22 mouse cellular contexts compared by ENCODE assay signal in genomic region chr5:106284731-106285130, GRCm38 (mm10).
DNase-seq lines count a peak whose midpoint lies in the region; ATAC-seq lines count a peak whose summit lies in the region.
"Had no signal": no experiment of that assay in that cellular context is flagged by ENCODE, and none has a peak within 500 bp of the region (broad histone marks: within the 10 kb centered on the region; RNA-seq: fewer than 3 reads in every experiment).

No protein-coding gene starts in this region.

- H3K27ac ChIP-seq in forebrain, embryonic 14.5 days (ENCODE audit: low read depth, low read length), result no peak overlapping the region
- no peak overlapping the region for H3K27ac ChIP-seq in forebrain, embryonic 13.5 days
- H3K27ac ChIP-seq in heart, embryonic 15.5 days, result no peak overlapping the region
- no peak overlapping the region for H3K27ac ChIP-seq in lung, embryonic 15.5 days
- H3K27ac ChIP-seq: embryonic facial prominence, embryonic 12.5 days; forebrain, embryonic 15.5 days; limb, embryonic 12.5 days; liver, embryonic 15.5 days; stomach, embryonic 15.5 days had no signal

- H3K9me3 ChIP-seq in forebrain, embryonic 14.5 days (replicated peaks; ENCODE audit: control insufficient read depth, low read length), result no peaks in the 10 kb centered on the region
- no peaks in the 10 kb centered on the region for H3K9me3 ChIP-seq in forebrain, embryonic 13.5 days (replicated peaks)
- no peaks in the 10 kb centered on the region for H3K9me3 ChIP-seq in heart, embryonic 15.5 days (replicated peaks)
- H3K9me3 ChIP-seq in lung, embryonic 15.5 days, result no peaks in the 10 kb centered on the region
- H3K9me3 ChIP-seq: forebrain, embryonic 15.5 days; liver, embryonic 15.5 days; stomach, embryonic 15.5 days had no signal

- no peak overlapping the region for H3K9ac ChIP-seq in forebrain, embryonic 14.5 days (ENCODE audit: low read length)
- H3K9ac ChIP-seq in forebrain, embryonic 13.5 days, result no peak overlapping the region
- no peak overlapping the region for H3K9ac ChIP-seq in heart, embryonic 15.5 days
- H3K9ac ChIP-seq in lung, embryonic 15.5 days, result no peak overlapping the region
- H3K9ac ChIP-seq: embryonic facial prominence, embryonic 12.5 days; forebrain, embryonic 15.5 days; limb, embryonic 12.5 days; liver, embryonic 15.5 days; stomach, embryonic 15.5 days had no signal

- no peaks in the 10 kb centered on the region for H3K36me3 ChIP-seq in forebrain, embryonic 14.5 days (ENCODE audit: control insufficient read depth, insufficient read depth, low read length)
- no peaks in the 10 kb centered on the region for H3K36me3 ChIP-seq in forebrain, embryonic 13.5 days (ENCODE audit: poor library complexity, severe bottlenecking)
- H3K36me3 ChIP-seq in heart, embryonic 15.5 days, result no peaks in the 10 kb centered on the region
- H3K36me3 ChIP-seq in lung, embryonic 15.5 days, result no peaks in the 10 kb centered on the region
- H3K36me3 ChIP-seq: embryonic facial prominence, embryonic 12.5 days; forebrain, embryonic 15.5 days; limb, embryonic 12.5 days; liver, embryonic 15.5 days; stomach, embryonic 15.5 days had no signal

- ATAC-seq in forebrain, embryonic 14.5 days, result no peak
- no peak for ATAC-seq in forebrain, embryonic 13.5 days
- no peak for ATAC-seq in heart, embryonic 15.5 days (replicated peaks; ENCODE audit: insufficient number of reproducible peaks, insufficient read depth, low FRiP score, low read depth)
- no peak for ATAC-seq in lung, embryonic 15.5 days (ENCODE audit: borderline replicate concordance, extremely low read depth, low FRiP score, low TSS enrichment)
- ATAC-seq: forebrain, embryonic 15.5 days had no signal

- 11% methylated on average over 9 of the region's 9 CpGs for WGBS in forebrain, embryonic 14.5 days
- WGBS in forebrain, embryonic 13.5 days, result 6% methylated on average over 9 of the region's 9 CpGs
- 15% methylated on average over 9 of the region's 9 CpGs for WGBS in heart, embryonic 15.5 days
- 8% methylated on average over 9 of the region's 9 CpGs for WGBS in lung, embryonic 15.5 days

- no peaks in the 10 kb centered on the region for H3K27me3 ChIP-seq in forebrain, embryonic 14.5 days (replicated peaks; ENCODE audit: control insufficient read depth, insufficient read depth, low read length)
- peaks cover 10% of the 10 kb centered on the region; the same call in 1 of the 2 replicates for H3K27me3 ChIP-seq in forebrain, embryonic 13.5 days
- H3K27me3 ChIP-seq in heart, embryonic 15.5 days, result no peaks in the 10 kb centered on the region
- no peaks in the 10 kb centered on the region for H3K27me3 ChIP-seq in lung, embryonic 15.5 days
- H3K27me3 ChIP-seq: CH12.LX; embryonic facial prominence, embryonic 12.5 days; forebrain, embryonic 15.5 days; limb, embryonic 12.5 days; liver, embryonic 15.5 days; stomach, embryonic 15.5 days had no signal

- H3K4me1 ChIP-seq in forebrain, embryonic 14.5 days (ENCODE audit: control insufficient read depth, insufficient read depth, low read length), result peaks cover 4% of the 10 kb centered on the region; the same call in 1 of the 2 replicates
- H3K4me1 ChIP-seq in forebrain, embryonic 13.5 days, result peaks cover 5% of the 10 kb centered on the region
- peaks cover 10% of the 10 kb centered on the region for H3K4me1 ChIP-seq in heart, embryonic 15.5 days (replicated peaks)
- peaks cover 10% of the 10 kb centered on the region for H3K4me1 ChIP-seq in lung, embryonic 15.5 days
- H3K4me1 ChIP-seq: liver, embryonic 15.5 days; stomach, embryonic 15.5 days had no signal

- no peak overlapping the region; the same call in 1 of the 2 replicates for H3K4me2 ChIP-seq in forebrain, embryonic 14.5 days (ENCODE audit: low read length)
- H3K4me2 ChIP-seq in forebrain, embryonic 13.5 days, result no peak overlapping the region
- peak overlapping the region; percentile 31; the same call in 1 of the 2 replicates for H3K4me2 ChIP-seq in heart, embryonic 15.5 days
- H3K4me2 ChIP-seq in lung, embryonic 15.5 days, result peak overlapping the region; percentile 21; the same call in 1 of the 2 replicates
- H3K4me2 ChIP-seq: embryonic facial prominence, embryonic 12.5 days; forebrain, embryonic 15.5 days; limb, embryonic 12.5 days; liver, embryonic 15.5 days; stomach, embryonic 15.5 days had no signal

- peak; percentile 34 for DNase-seq in forebrain, embryonic 14.5 days (ENCODE audit: low spot score)
- no peak for DNase-seq in heart, postnatal 25 days (ENCODE audit: low spot score)
- DNase-seq in lung, postnatal 36 days, result no peak
- DNase-seq in lung, postnatal 25 days (ENCODE audit: low spot score), result peak; percentile 0
- DNase-seq: adrenal gland, postnatal 25 days; cerebellum, adult 11-12 months; cerebellum, postnatal 14 days; gastrocnemius, postnatal 25 days; kidney, adult 11 months; kidney, postnatal 10 days; thymus, adult 18-20 months; thymus, postnatal 4 days had no signal

- intact Hi-C loops in heart, postnatal 25 days (cut with DNase I), result no loop called here

- H3K4me3 ChIP-seq in forebrain, embryonic 14.5 days (ENCODE audit: low read depth, low read length), result no peak overlapping the region
- H3K4me3 ChIP-seq in forebrain, embryonic 13.5 days, result no peak overlapping the region
- H3K4me3 ChIP-seq in heart, embryonic 15.5 days, result no peak overlapping the region
- H3K4me3 ChIP-seq in lung, embryonic 15.5 days, result no peak overlapping the region
- H3K4me3 ChIP-seq: embryonic facial prominence, embryonic 12.5 days; erythroblast, embryonic 14.5 days; forebrain, embryonic 15.5 days; limb, embryonic 12.5 days; liver, embryonic 15.5 days; stomach, embryonic 15.5 days had no signal

Comparison
In these comparisons a context has a peak if more than half of its experiments do, and no peak if none do; other contexts are left out.
1. DNase-seq: peak in forebrain, embryonic 14.5 days (single experiment) and lung, postnatal 25 days (single experiment); none in heart, postnatal 25 days (single experiment) and lung, postnatal 36 days (single experiment).
2. H3K4me2 ChIP-seq: peak in heart, embryonic 15.5 days (single experiment) and lung, embryonic 15.5 days (single experiment); none in forebrain, embryonic 14.5 days (single experiment) and forebrain, embryonic 13.5 days (single experiment).